Mouse (Mus musculus): ENCODE measurements around the gene Pum2. TPM values are rescaled to one million over a fixed set of nuclear protein-coding genes. Genes with fewer than 3 reads are reported as not detected.

Gene Pum2
- total RNA-seq, 1 experiment, result 74.8 TPM

DNA sequence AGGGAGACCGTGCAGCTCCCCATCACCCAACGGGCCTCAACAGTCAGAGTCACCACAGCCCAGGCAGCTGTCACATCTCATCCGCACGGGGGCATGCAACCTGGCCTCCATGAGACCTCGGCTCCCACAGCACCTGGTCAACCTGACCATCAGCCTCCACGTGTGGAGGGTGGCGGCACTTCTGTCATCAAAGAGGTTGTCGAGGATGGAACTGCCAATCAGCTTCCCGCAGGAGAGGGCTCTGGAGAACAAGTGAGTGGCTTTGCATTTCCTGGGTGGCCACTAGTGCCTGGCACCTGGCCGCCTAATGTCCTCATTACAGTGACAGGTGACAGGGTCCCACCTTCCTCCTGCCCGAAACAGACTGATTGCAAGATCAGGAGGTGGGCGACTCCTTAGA lies 116.7 kb downstream of the Pum2 start:
- H3K27ac ChIP-seq (ENCODE audit: insufficient read depth, low read depth, low read length, poor library complexity, severe bottlenecking), result no peak overlapping the region
- TF ChIP-seq ZNF384 (IDR thresholded peaks at IDR 0.05; ENCODE audit: low read depth, low read length) (no peak), CHD2 (IDR thresholded peaks at IDR 0.05; ENCODE audit: low read depth, low read length) (no peak), MAFK (IDR thresholded peaks at IDR 0.05; ENCODE audit: insufficient read depth, low read depth, low read length) (no peak), HCFC1 (IDR thresholded peaks at IDR 0.05; ENCODE audit: borderline replicate concordance, insufficient read depth, low read length) (no peak), ZC3H11A (IDR thresholded peaks at IDR 0.05; ENCODE audit: borderline replicate concordance, low read depth, low read length) (no peak)
- H3K36me3 ChIP-seq (ENCODE audit: control insufficient read depth, insufficient read depth, low read length, poor library complexity, severe bottlenecking), result peaks cover 22% of the 10 kb centered on the region
- peaks cover 0 to 2% of the 10 kb centered on the region in 2 experiments; a peak in 1 of 4 replicates for H3K4me1 ChIP-seq (ENCODE audit: control insufficient read depth in 2 of 2, insufficient read depth in 2 of 2, low read length in 2 of 2, poor library complexity in 1 of 2)
- H3K4me3 ChIP-seq (ENCODE audit: insufficient read depth in 1 of 2, low read depth in 1 of 2, low read length in 2 of 2, poor library complexity in 1 of 2, severe bottlenecking in 1 of 2), result no peak overlapping the region
- no peak overlapping the region for H3K9ac ChIP-seq (ENCODE audit: insufficient read depth, low read depth, low read length, poor library complexity, severe bottlenecking)
- no peaks in the 10 kb centered on the region for H3K9me3 ChIP-seq (ENCODE audit: control insufficient read depth, insufficient read depth, low read depth, low read length)
- DNase-seq (ENCODE audit: low read depth, low spot score), result no peak
- in situ Hi-C loops (cut with MboI; ENCODE audit: low sequenced_read_pairs in 2 of 2, unreplicated experiment in 2 of 2), result no loop called here

DNA sequence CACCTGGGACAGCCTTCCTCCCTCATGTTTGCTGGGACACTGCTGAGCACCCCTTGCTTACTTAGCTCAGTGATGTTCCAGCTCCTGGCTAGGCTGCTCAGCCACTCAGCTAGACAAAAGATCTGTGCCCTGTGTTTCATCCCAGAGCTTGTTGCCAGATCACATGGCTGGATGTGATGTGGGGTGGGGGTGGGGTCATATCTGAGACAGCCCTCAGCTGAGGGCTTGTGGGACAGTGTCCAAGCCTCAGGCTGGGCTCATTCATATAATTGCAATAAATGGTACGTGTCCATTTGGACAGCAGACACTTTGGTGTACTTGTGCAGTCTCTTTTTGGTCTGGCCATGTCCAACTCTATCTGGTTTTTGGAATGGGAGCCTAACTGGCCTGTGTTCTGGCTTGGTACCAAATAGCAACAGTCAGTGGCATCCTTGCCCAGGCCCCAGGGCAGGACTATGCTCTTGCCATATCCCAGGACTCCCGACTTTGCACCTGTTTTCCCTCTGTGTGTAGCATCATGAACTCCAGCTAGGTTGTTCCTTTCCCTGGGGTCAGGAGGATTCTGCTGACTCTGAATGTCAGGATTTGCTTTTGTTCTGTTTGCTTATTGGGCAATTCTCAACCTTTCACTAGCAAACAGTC lies 119.6 kb downstream of the Pum2 start:
- no peak overlapping the region for H3K27ac ChIP-seq (ENCODE audit: insufficient read depth, low read depth, low read length, poor library complexity, severe bottlenecking)
- H3K4me1 ChIP-seq (ENCODE audit: control insufficient read depth in 2 of 2, insufficient read depth in 2 of 2, low read length in 2 of 2, poor library complexity in 1 of 2), result no peaks in the 10 kb centered on the region
- peaks cover 22% of the 10 kb centered on the region for H3K36me3 ChIP-seq (ENCODE audit: control insufficient read depth, insufficient read depth, low read length, poor library complexity, severe bottlenecking)
- TF ChIP-seq HCFC1 (IDR thresholded peaks at IDR 0.05; ENCODE audit: borderline replicate concordance, insufficient read depth, low read length) (no peak), CHD2 (IDR thresholded peaks at IDR 0.05; ENCODE audit: low read depth, low read length) (no peak), ZC3H11A (IDR thresholded peaks at IDR 0.05; ENCODE audit: borderline replicate concordance, low read depth, low read length) (no peak), ZNF384 (IDR thresholded peaks at IDR 0.05; ENCODE audit: low read depth, low read length) (no peak), MAFK (IDR thresholded peaks at IDR 0.05; ENCODE audit: insufficient read depth, low read depth, low read length) (no peak)
- H3K4me3 ChIP-seq (ENCODE audit: insufficient read depth in 1 of 2, low read depth in 1 of 2, low read length in 2 of 2, poor library complexity in 1 of 2, severe bottlenecking in 1 of 2), result no peak overlapping the region
- no peak for DNase-seq (ENCODE audit: low read depth, low spot score)
- no peak overlapping the region for H3K9ac ChIP-seq (ENCODE audit: insufficient read depth, low read depth, low read length, poor library complexity, severe bottlenecking)
- H3K9me3 ChIP-seq (ENCODE audit: control insufficient read depth, insufficient read depth, low read depth, low read length), result no peaks in the 10 kb centered on the region
- in situ Hi-C loops (cut with MboI; ENCODE audit: low sequenced_read_pairs in 2 of 2, unreplicated experiment in 2 of 2), result no loop called here

DNA sequence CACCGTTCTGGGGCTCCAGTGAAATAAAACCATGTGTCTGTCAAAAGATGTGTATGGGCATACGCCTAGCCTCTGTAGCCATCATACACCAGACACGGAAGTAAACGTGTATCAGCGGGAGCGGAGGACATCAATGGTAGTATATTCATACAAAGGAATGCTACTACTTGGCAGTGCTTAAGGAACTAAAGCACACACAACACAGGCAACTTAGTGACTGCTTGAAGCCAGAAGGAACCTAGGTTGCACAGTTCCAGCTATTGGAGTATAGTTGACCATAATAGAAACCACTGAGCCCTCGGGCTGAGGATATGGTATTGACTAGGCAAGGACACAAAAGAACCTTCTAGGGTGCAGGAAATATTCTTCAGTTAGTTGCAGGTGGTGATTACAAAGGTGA lies 124.0 kb downstream of the Pum2 start:
- TF ChIP-seq ZC3H11A (IDR thresholded peaks at IDR 0.05; ENCODE audit: borderline replicate concordance, low read depth, low read length), result no peak
- no peak for TF ChIP-seq ZNF384 (IDR thresholded peaks at IDR 0.05; ENCODE audit: low read depth, low read length)
- TF ChIP-seq HCFC1 (IDR thresholded peaks at IDR 0.05; ENCODE audit: borderline replicate concordance, insufficient read depth, low read length), result no peak
- no peak for TF ChIP-seq MAFK (IDR thresholded peaks at IDR 0.05; ENCODE audit: insufficient read depth, low read depth, low read length)
- TF ChIP-seq CHD2 (IDR thresholded peaks at IDR 0.05; ENCODE audit: low read depth, low read length), result no peak
- Histone ChIP-seq H3K27ac (ENCODE audit: insufficient read depth, low read depth, low read length, poor library complexity, severe bottlenecking) (no peak overlapping the region), H3K36me3 (ENCODE audit: control insufficient read depth, insufficient read depth, low read length, poor library complexity, severe bottlenecking) (no peaks in the 10 kb centered on the region), H3K4me3 (ENCODE audit: insufficient read depth in 1 of 2, low read depth in 1 of 2, low read length in 2 of 2, poor library complexity in 1 of 2, severe bottlenecking in 1 of 2) (no peak overlapping the region), H3K9ac (ENCODE audit: insufficient read depth, low read depth, low read length, poor library complexity, severe bottlenecking) (no peak overlapping the region), H3K4me1 (ENCODE audit: control insufficient read depth in 2 of 2, insufficient read depth in 2 of 2, low read length in 2 of 2, poor library complexity in 1 of 2) (no peaks in the 10 kb centered on the region), H3K9me3 (ENCODE audit: control insufficient read depth, insufficient read depth, low read depth, low read length) (no peaks in the 10 kb centered on the region)
- in situ Hi-C loops (cut with MboI; ENCODE audit: low sequenced_read_pairs in 2 of 2, unreplicated experiment in 2 of 2), result no loop called here
- no peak for DNase-seq (ENCODE audit: low read depth, low spot score)

DNA sequence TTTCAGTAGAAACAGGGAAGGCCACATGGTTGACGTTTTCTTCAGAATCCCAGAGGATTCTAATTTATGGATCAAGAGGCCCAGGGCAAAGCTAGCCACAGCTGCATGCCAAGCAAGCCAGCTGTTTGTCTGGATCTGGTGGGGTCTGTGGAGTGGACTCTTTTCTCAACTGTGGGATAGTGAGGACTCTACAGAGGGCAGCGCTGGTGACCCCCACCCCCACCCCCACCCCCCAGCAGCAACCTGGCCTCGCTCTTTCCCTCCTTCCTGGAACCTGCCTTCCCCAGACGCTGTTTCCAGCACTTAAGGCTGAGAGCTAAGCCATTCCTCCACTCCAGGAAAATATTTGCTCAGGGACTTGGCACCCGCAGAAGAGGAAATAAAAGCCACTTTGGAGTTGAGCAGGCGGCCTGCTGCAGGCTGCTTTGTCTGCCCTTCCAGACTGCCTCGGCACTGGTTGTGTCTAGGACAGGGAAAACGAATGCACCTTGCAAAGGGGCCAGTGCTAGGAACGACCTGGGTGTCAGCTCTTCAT lies 124.6 kb downstream of the Pum2 start:
- Histone ChIP-seq H3K9ac (ENCODE audit: insufficient read depth, low read depth, low read length, poor library complexity, severe bottlenecking) (no peak overlapping the region), H3K27ac (ENCODE audit: insufficient read depth, low read depth, low read length, poor library complexity, severe bottlenecking) (no peak overlapping the region), H3K4me1 (ENCODE audit: control insufficient read depth in 2 of 2, insufficient read depth in 2 of 2, low read length in 2 of 2, poor library complexity in 1 of 2) (no peaks in the 10 kb centered on the region), H3K36me3 (ENCODE audit: control insufficient read depth, insufficient read depth, low read length, poor library complexity, severe bottlenecking) (no peaks in the 10 kb centered on the region), H3K4me3 (ENCODE audit: insufficient read depth in 1 of 2, low read depth in 1 of 2, low read length in 2 of 2, poor library complexity in 1 of 2, severe bottlenecking in 1 of 2) (no peak overlapping the region), H3K9me3 (ENCODE audit: control insufficient read depth, insufficient read depth, low read depth, low read length) (no peaks in the 10 kb centered on the region)
- DNase-seq (ENCODE audit: low read depth, low spot score), result no peak
- in situ Hi-C loops (cut with MboI; ENCODE audit: low sequenced_read_pairs in 2 of 2, unreplicated experiment in 2 of 2), result no loop called here
- no peak for TF ChIP-seq ZNF384 (IDR thresholded peaks at IDR 0.05; ENCODE audit: low read depth, low read length)
- TF ChIP-seq HCFC1 (IDR thresholded peaks at IDR 0.05; ENCODE audit: borderline replicate concordance, insufficient read depth, low read length), result no peak
- no peak for TF ChIP-seq ZC3H11A (IDR thresholded peaks at IDR 0.05; ENCODE audit: borderline replicate concordance, low read depth, low read length)
- TF ChIP-seq MAFK (IDR thresholded peaks at IDR 0.05; ENCODE audit: insufficient read depth, low read depth, low read length), result no peak
- TF ChIP-seq CHD2 (IDR thresholded peaks at IDR 0.05; ENCODE audit: low read depth, low read length), result no peak

Other genes with a start within 250 kb of the Pum2 start
- gene Rhob, start 174.1 kb upstream of the Pum2 start, total RNA-seq (2012; rRNA removed), result 29.4 and 43.6 TPM in 2 replicates
- gene Slc7a15, start 75.1 kb upstream of the Pum2 start, total RNA-seq (2012; rRNA removed), result 0.18 TPM in 1 of 2 replicates, not detected in the other
- gene Sdc1, start 97.2 kb downstream of the Pum2 start, total RNA-seq (2012; rRNA removed), result 70.7 and 112 TPM in 2 replicates
- 238 and 248 TPM in 2 replicates for gene Laptm4a, start 247.5 kb downstream of the Pum2 start, total RNA-seq (2012; rRNA removed)

Data from ES-E14 (cell line).